Comparison of ENCODE assay signal across 14 mouse cellular contexts in genomic region chr16:15238449-15238848, GRCm38 (mm10).
"Had no signal": no experiment of that assay in that cellular context is flagged by ENCODE, and none has a peak within 500 bp of the region (broad histone marks: within the 10 kb centered on the region; RNA-seq: fewer than 3 reads in every experiment).

No protein-coding gene starts in this region.

- H3K9me3 ChIP-seq: limb, embryonic 13.5 days; lung, embryonic 15.5 days had no signal

- H3K27me3 ChIP-seq: limb, embryonic 13.5 days; lung, embryonic 15.5 days had no signal

- H3K9ac ChIP-seq: limb, embryonic 13.5 days; liver, embryonic 14.5 days; liver, postnatal 0 days; lung, embryonic 15.5 days had no signal

- H3K4me2 ChIP-seq: limb, embryonic 13.5 days; liver, embryonic 11.5 days; lung, embryonic 15.5 days; midbrain, embryonic 11.5 days had no signal

- DNase-seq: kidney, adult 9 months; kidney, postnatal 14 days; kidney, postnatal 4 days; left cerebral cortex, postnatal 4 days; liver, postnatal 0 days; lung, postnatal 4 days; midbrain, embryonic 14.5 days; thymus, adult 18-20 months; thymus, postnatal 36 days had no signal

- H3K27ac ChIP-seq: liver, embryonic 14.5 days; lung, embryonic 15.5 days had no signal

- H3K4me1 ChIP-seq: limb, embryonic 13.5 days; lung, embryonic 15.5 days had no signal

- H3K4me3 ChIP-seq: limb, embryonic 13.5 days; lung, embryonic 15.5 days had no signal

- ATAC-seq: liver, postnatal 0 days had no signal

- H3K36me3 ChIP-seq: limb, embryonic 13.5 days; lung, embryonic 15.5 days had no signal
